Mouse (Mus musculus): ENCODE data around the gene Lrmp. TPM values are rescaled to one million over a fixed set of nuclear protein-coding genes. Genes with fewer than 3 reads are reported as not detected.

The Lrmp gene
- 8.5 and 26.3 TPM in 2 replicates for polyA plus RNA-seq (2015; fragmentation: Nextera tagmentation; extraction: Ambion mirVana)

DNA sequence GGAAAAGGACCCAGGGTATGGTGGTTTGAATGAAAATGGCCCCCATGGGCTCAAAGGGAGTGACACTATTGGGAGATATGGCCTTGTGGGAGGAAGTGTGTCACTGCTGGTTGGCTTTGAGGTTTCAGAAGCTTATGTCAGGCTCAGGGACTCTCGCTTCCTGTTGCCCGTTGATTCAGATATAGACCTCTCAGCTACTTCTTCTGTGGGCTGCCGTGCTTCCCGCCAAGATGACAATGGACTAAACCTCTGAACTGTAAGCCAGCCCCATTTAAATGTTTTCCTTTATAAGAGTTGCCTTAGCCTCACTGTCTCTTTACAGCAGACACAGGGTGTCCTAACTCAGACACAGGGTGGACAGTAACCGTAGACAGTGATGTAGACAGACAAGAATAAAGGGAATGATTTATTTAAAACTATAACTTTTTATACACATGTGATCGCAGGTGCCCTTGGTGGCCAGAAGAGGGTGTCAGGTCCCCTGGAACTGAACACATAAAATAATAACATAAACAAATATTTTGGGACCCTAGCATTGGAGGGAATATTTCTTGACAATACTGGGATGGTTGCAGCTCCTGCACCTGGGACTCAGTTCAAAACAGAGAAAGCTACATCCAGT is at the start of gene Lrmp:
Gene Lrmp (plus strand): TSS at position 178 of the 622 bp plus-strand sequence.
- 61% methylated on average over 6 of the region's 6 CpGs for WGBS

DNA sequence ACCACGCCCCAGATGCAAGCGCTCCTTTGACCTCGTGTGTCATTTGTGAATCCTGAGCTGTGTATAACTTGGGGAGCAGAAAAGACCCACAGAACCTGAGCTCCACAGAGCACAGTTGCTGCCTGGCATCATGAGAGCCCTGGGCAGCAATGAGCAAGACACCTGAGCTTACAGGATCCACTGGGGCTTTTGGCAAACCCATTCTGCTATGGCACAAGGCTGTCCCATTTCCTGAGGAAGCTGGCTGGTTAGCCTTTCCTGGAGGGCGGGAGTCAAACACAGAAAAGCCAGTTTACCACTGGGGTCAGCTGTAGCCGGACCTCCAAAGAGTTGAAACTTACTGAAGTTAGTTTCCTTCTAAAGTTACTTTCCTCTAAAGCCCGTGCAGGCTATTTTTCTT is 49.0 kb upstream of the Lrmp start:
- Histone ChIP-seq H3K9ac (ENCODE audit: low read length) (no peak overlapping the region), H3K27ac (ENCODE audit: low read length) (no peak overlapping the region), H3K27me3 (ENCODE audit: control insufficient read depth, insufficient read depth, low read length) (no peaks in the 10 kb centered on the region), H3K4me1 (ENCODE audit: control insufficient read depth, insufficient read depth, low read length) (no peaks in the 10 kb centered on the region), H3K4me2 (ENCODE audit: low read depth, low read length) (no peak overlapping the region), H3K36me3 (ENCODE audit: control insufficient read depth, insufficient read depth) (no peaks in the 10 kb centered on the region), H3K4me3 (ENCODE audit: low read length) (no peak overlapping the region), H3K9me3 (replicated peaks; ENCODE audit: control insufficient read depth, low read length) (no peaks in the 10 kb centered on the region; the same call in 1 of the 2 replicates)
- no peak for ATAC-seq (replicated peaks; ENCODE audit: extremely low read depth, insufficient read depth, low FRiP score)
- 81% methylated on average over 6 of the region's 6 CpGs for WGBS

More for the DNA sequence above, at the start of gene Lrmp:
- Histone ChIP-seq H3K27me3 (ENCODE audit: control insufficient read depth, insufficient read depth, low read length) (no peaks in the 10 kb centered on the region), H3K4me2 (ENCODE audit: low read depth, low read length) (no peak within 1 kb of the TSS), H3K4me3 (ENCODE audit: low read length) (no peak within 1 kb of the TSS), H3K36me3 (ENCODE audit: control insufficient read depth, insufficient read depth) (no peaks in the 10 kb centered on the region), H3K27ac (ENCODE audit: low read length) (peak within 1 kb of the TSS; percentile 1; the same call in 1 of the 2 replicates), H3K9me3 (replicated peaks; ENCODE audit: control insufficient read depth, low read length) (no peaks in the 10 kb centered on the region), H3K4me1 (ENCODE audit: control insufficient read depth, insufficient read depth, low read length) (peaks cover 10% of the 10 kb centered on the region), H3K9ac (ENCODE audit: low read length) (no peak within 1 kb of the TSS)
- ATAC-seq (replicated peaks; ENCODE audit: extremely low read depth, insufficient read depth, low FRiP score): no peak

DNA sequence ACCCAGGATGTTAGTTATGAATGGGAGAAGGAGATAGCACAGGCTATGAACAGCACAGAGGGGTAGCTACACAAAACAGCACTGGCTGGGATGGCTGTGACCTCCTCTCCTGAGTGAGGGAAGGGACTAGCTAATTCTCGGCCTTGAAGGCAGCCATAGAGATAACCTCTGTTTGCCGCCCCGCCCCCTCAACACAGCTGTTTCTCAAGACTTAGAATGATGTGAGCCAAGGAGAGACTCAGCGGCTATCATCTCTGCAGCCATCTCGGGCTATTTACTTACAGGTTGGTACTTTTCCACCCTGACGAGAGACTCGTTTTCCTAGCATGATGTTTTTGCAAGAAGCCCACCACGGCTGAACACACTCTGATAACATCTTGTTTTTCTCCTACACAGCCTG is 47.8 kb upstream of the Lrmp start:
- no peaks in the 10 kb centered on the region for H3K36me3 ChIP-seq (ENCODE audit: control insufficient read depth, insufficient read depth)
- H3K4me2 ChIP-seq (ENCODE audit: low read depth, low read length): no peak overlapping the region
- 61% methylated on average over 8 of the region's 8 CpGs for WGBS
- no peak overlapping the region for H3K4me3 ChIP-seq (ENCODE audit: low read length)
- H3K9ac ChIP-seq (ENCODE audit: low read length): no peak overlapping the region
- no peaks in the 10 kb centered on the region for H3K4me1 ChIP-seq (ENCODE audit: control insufficient read depth, insufficient read depth, low read length)
- H3K9me3 ChIP-seq (replicated peaks; ENCODE audit: control insufficient read depth, low read length): no peaks in the 10 kb centered on the region; the same call in 1 of the 2 replicates
- H3K27ac ChIP-seq (ENCODE audit: low read length): no peak overlapping the region
- H3K27me3 ChIP-seq (ENCODE audit: control insufficient read depth, insufficient read depth, low read length): no peaks in the 10 kb centered on the region
- no peak for ATAC-seq (replicated peaks; ENCODE audit: extremely low read depth, insufficient read depth, low FRiP score)

DNA sequence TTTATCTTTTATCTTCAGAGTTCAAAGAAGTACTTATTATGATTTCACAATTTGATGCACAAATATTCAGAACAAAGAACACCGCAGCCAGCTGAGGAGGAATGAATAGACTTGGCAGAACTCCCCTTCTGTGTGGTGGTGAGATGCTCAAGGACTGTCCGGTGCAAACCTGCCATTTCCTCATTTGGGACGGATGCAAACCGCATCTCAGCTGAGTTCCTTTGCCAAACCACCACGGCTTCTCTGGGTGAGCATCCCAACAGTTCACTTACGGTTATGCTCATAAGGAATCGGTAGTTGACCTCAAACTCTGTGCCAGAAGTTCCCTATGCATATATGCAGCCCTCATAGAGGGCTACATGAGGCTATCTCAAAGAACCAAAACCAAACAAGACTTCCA is 46.1 kb upstream of the Lrmp start:
- H3K36me3 ChIP-seq (ENCODE audit: control insufficient read depth, insufficient read depth): no peaks in the 10 kb centered on the region
- no peak for ATAC-seq (replicated peaks; ENCODE audit: extremely low read depth, insufficient read depth, low FRiP score)

DNA sequence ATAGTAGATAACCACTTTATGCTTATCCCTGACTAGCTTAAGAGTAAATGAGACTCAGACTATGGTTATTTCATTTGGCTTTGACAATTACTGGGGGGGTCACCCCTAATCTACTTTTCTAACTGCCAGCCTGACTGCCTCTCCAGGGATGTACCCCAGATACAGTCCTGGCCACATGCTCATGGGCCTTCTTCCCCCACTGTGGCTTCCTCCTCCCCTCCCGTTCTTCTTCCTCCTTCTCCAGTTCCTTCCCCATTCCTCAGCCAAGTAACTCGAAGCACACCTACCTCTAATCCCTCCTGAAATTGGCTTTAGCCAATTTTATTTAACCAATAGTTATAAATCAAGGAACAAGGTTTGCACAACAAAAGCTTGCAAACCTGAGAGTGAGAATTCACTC is 45.5 kb upstream of the Lrmp start:
- H3K4me2 ChIP-seq (ENCODE audit: low read depth, low read length): no peak overlapping the region
- H3K9ac ChIP-seq (ENCODE audit: low read length): no peak overlapping the region
- WGBS: 67% methylated on average over 2 of the region's 2 CpGs
- no peaks in the 10 kb centered on the region for H3K4me1 ChIP-seq (ENCODE audit: control insufficient read depth, insufficient read depth, low read length)
- ATAC-seq (replicated peaks; ENCODE audit: extremely low read depth, insufficient read depth, low FRiP score): no peak
- no peak overlapping the region for H3K4me3 ChIP-seq (ENCODE audit: low read length)
- H3K9me3 ChIP-seq (replicated peaks; ENCODE audit: control insufficient read depth, low read length): no peaks in the 10 kb centered on the region; the same call in 1 of the 2 replicates
- H3K27ac ChIP-seq (ENCODE audit: low read length): no peak overlapping the region
- H3K36me3 ChIP-seq (ENCODE audit: control insufficient read depth, insufficient read depth): no peaks in the 10 kb centered on the region
- H3K27me3 ChIP-seq (ENCODE audit: control insufficient read depth, insufficient read depth, low read length): no peaks in the 10 kb centered on the region

More for the DNA sequence above, 46.1 kb upstream of the Lrmp start:
- Histone ChIP-seq H3K4me3 (ENCODE audit: low read length) (no peak overlapping the region), H3K9me3 (replicated peaks; ENCODE audit: control insufficient read depth, low read length) (no peaks in the 10 kb centered on the region; the same call in 1 of the 2 replicates), H3K4me2 (ENCODE audit: low read depth, low read length) (no peak overlapping the region), H3K4me1 (ENCODE audit: control insufficient read depth, insufficient read depth, low read length) (no peaks in the 10 kb centered on the region), H3K27me3 (ENCODE audit: control insufficient read depth, insufficient read depth, low read length) (no peaks in the 10 kb centered on the region), H3K27ac (ENCODE audit: low read length) (no peak overlapping the region), H3K9ac (ENCODE audit: low read length) (no peak overlapping the region)
- WGBS: 89% methylated on average over 7 of the region's 7 CpGs

DNA sequence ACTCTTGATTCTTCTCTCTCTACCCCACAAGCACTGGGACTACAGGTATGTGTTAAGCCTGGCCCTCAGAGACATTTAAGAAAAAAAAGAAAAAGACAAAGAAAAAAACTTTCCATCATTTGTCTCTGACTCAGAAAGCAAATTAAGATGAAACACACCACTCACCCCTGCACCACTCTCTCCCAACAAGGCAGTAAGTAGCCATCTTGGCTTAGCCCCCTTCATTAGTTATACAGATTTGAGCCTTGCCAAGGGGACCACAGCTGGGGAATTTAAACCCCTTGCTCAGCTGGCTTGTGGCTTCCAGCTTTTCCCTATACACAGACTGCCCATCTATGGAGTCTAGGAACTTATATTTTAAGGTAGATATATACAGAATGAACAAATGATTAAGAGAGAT is 41.0 kb upstream of the Lrmp start:
- Histone ChIP-seq H3K4me1 (ENCODE audit: control insufficient read depth, insufficient read depth, low read length) (peaks cover 9% of the 10 kb centered on the region), H3K36me3 (ENCODE audit: control insufficient read depth, insufficient read depth) (no peaks in the 10 kb centered on the region), H3K27ac (ENCODE audit: low read length) (no peak overlapping the region), H3K9ac (ENCODE audit: low read length) (no peak overlapping the region), H3K9me3 (replicated peaks; ENCODE audit: control insufficient read depth, low read length) (no peaks in the 10 kb centered on the region), H3K27me3 (ENCODE audit: control insufficient read depth, insufficient read depth, low read length) (peaks cover 18% of the 10 kb centered on the region), H3K4me3 (ENCODE audit: low read length) (no peak overlapping the region), H3K4me2 (ENCODE audit: low read depth, low read length) (no peak overlapping the region)
- ATAC-seq (replicated peaks; ENCODE audit: extremely low read depth, insufficient read depth, low FRiP score): no peak

DNA sequence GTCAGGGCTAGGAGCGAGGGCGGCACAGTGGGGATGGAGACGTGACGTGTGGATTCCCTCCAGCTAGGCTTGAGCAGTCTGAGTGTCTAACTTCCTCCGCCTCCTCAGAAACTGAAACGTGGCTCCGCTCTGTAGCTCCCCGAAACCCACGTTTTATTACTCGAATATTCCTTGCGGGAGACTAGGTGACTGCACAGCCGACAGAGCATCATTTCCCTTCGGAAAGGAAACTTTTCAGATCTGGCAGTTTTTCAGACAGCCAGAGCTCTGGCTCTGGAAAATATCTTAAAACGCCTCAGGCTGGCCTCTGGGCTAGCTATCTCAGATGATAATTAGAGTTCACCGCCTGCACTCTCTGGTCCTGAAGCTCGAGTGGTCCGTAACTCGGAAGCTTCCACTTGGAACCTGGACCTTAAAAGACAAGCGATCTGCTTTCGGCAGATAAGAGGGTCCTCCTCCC is 40.3 kb upstream of the Lrmp start:
- H3K4me1 ChIP-seq (ENCODE audit: control insufficient read depth, insufficient read depth, low read length): peaks cover 9% of the 10 kb centered on the region
- peaks cover 18% of the 10 kb centered on the region for H3K27me3 ChIP-seq (ENCODE audit: control insufficient read depth, insufficient read depth, low read length)
- no peaks in the 10 kb centered on the region for H3K9me3 ChIP-seq (replicated peaks; ENCODE audit: control insufficient read depth, low read length)
- peak overlapping the region; percentile 68 for H3K4me2 ChIP-seq (ENCODE audit: low read depth, low read length)
- no peak overlapping the region for H3K27ac ChIP-seq (ENCODE audit: low read length)
- peak; percentile 42; the same call in 1 of the 2 replicates for ATAC-seq (replicated peaks; ENCODE audit: extremely low read depth, insufficient read depth, low FRiP score)
- H3K9ac ChIP-seq (ENCODE audit: low read length): peak overlapping the region; percentile 51; the same call in 1 of the 2 replicates
- H3K4me3 ChIP-seq (ENCODE audit: low read length): peak overlapping the region; percentile 54
- H3K36me3 ChIP-seq (ENCODE audit: control insufficient read depth, insufficient read depth): no peaks in the 10 kb centered on the region
- WGBS: under 1% methylated on average over 20 of the region's 20 CpGs

DNA sequence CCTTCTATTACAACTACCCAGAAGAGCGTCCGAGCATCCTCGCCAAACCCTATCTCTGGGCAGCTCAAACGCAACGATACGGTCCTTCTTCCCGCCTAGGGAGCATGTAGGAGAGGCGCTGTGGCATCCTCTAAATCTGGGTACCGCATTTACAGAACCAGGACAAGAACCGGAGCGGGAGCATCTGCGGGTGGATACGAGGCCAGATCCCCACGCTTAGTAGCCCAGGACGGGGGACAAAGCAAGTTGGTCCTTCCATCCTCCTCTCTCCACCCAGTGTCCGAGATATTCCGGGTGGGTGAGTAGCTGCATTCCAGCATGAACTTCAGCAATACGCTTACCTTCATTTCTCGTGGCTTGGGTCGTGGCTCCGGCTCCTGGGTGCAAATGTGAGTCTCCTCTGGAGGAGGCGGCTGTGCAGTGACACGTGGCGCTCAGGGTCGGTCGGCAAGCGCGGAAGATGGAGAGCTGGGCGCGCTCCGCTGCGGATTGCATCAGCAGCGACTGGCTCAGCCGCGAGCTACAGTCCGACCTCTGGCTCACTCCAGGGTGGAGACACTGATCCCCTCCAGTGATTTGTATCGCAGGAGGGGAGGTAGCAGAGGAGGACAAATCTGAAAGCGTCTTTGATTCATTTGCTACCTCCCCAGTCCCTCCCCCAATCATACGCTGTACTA is 39.8 kb upstream of the Lrmp start, which contains the start of gene Bcat1:
Gene Bcat1 (minus strand): TSS at position 637 of the 677 bp plus-strand sequence.
- Histone ChIP-seq H3K9me3 (replicated peaks; ENCODE audit: control insufficient read depth, low read length) (no peaks in the 10 kb centered on the region), H3K4me2 (ENCODE audit: low read depth, low read length) (peak within 1 kb of the TSS; percentile 68), H3K36me3 (ENCODE audit: control insufficient read depth, insufficient read depth) (no peaks in the 10 kb centered on the region), H3K27me3 (ENCODE audit: control insufficient read depth, insufficient read depth, low read length) (peaks cover 18% of the 10 kb centered on the region), H3K9ac (ENCODE audit: low read length) (peak within 1 kb of the TSS; percentile 51), H3K4me3 (ENCODE audit: low read length) (peak within 1 kb of the TSS; percentile 54), H3K4me1 (ENCODE audit: control insufficient read depth, insufficient read depth, low read length) (peaks cover 9% of the 10 kb centered on the region), H3K27ac (ENCODE audit: low read length) (no peak within 1 kb of the TSS)
- peak; percentile 25; the same call in 1 of the 2 replicates for ATAC-seq (replicated peaks; ENCODE audit: extremely low read depth, insufficient read depth, low FRiP score)
- under 1% methylated on average over 39 of the region's 39 CpGs for WGBS

DNA sequence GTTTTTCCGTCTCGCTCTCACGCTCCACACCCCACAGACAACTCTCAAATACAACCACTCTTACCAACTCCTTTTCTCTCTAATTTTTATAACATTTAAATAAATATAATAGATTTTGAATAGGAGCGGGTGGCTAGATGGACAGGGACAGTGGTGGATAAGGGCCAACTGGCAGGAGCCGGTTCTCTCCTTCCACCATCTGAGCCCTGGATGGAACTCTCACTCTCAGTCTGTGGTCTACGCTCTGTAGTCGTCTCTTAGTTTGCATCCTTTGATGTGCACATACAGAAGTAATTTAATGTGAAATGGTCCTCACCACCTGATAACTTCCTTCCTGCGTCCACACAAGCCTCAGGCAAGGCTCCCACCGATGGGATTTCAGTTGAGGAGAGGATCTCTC is 39.2 kb upstream of the Lrmp start:
- Histone ChIP-seq H3K4me2 (ENCODE audit: low read depth, low read length) (peak overlapping the region; percentile 68), H3K4me3 (ENCODE audit: low read length) (peak overlapping the region; percentile 54), H3K9ac (ENCODE audit: low read length) (peak overlapping the region; percentile 6; the same call in 1 of the 2 replicates), H3K9me3 (replicated peaks; ENCODE audit: control insufficient read depth, low read length) (no peaks in the 10 kb centered on the region), H3K27ac (ENCODE audit: low read length) (no peak overlapping the region), H3K27me3 (ENCODE audit: control insufficient read depth, insufficient read depth, low read length) (peaks cover 18% of the 10 kb centered on the region), H3K4me1 (ENCODE audit: control insufficient read depth, insufficient read depth, low read length) (peaks cover 9% of the 10 kb centered on the region), H3K36me3 (ENCODE audit: control insufficient read depth, insufficient read depth) (no peaks in the 10 kb centered on the region)
- no peak for ATAC-seq (replicated peaks; ENCODE audit: extremely low read depth, insufficient read depth, low FRiP score)
- 32% methylated on average over 9 of the region's 9 CpGs for WGBS
